ENCODE assay signal across 8 mouse cellular contexts in genomic region chr2:165884577-165885224, GRCm38 (mm10). TPM values are rescaled to one million over a fixed set of nuclear protein-coding genes. Genes with fewer than 3 reads are reported as not detected.
DNase-seq lines count a peak whose midpoint lies in the region; ATAC-seq lines count a peak whose summit lies in the region.

No protein-coding gene starts in this region.

- DNase-seq in ZHBTc4 (ENCODE audit: low read depth, low spot score), result peak; percentile 96
- DNase-seq in cerebellum, postnatal 4 days (ENCODE audit: low spot score in 2 of 2), result peak; percentile 97 to 99
- peak; percentile 96 for DNase-seq in gastrocnemius, adult 18-20 months (ENCODE audit: low spot score)
- DNase-seq in left cerebral cortex, adult 18-20 months (ENCODE audit: low spot score in 2 of 2), result peak; percentile 93 to 97
- DNase-seq in lung, postnatal 4 days, result peak; percentile 97 to 98
- peak; percentile 97 for DNase-seq in retina, postnatal 1 day
- DNase-seq in thymus, postnatal 4 days, result peak; percentile 91

- 4% methylated on average over 21 of the region's 21 CpGs for WGBS in hindbrain, embryonic 16.5 days

- no peaks in the 10 kb centered on the region for H3K9me3 ChIP-seq in hindbrain, embryonic 16.5 days (ENCODE audit: control insufficient read depth, low read length)

- no peaks in the 10 kb centered on the region for H3K27me3 ChIP-seq in hindbrain, embryonic 16.5 days (replicated peaks; ENCODE audit: control insufficient read depth, insufficient read depth, low read length)

- H3K4me3 ChIP-seq in hindbrain, embryonic 16.5 days (ENCODE audit: low read length), result peak overlapping the region; percentile 41

- peak; percentile 60; the same call in 1 of the 2 replicates for ATAC-seq in hindbrain, embryonic 16.5 days

- peak overlapping the region; percentile 83 for H3K4me2 ChIP-seq in hindbrain, embryonic 16.5 days (ENCODE audit: low read length)

- peak overlapping the region; percentile 79 for H3K9ac ChIP-seq in hindbrain, embryonic 16.5 days (ENCODE audit: low read depth, low read length)

- no peaks in the 10 kb centered on the region for H3K36me3 ChIP-seq in hindbrain, embryonic 16.5 days (ENCODE audit: control insufficient read depth, insufficient read depth, low read length)

- H3K4me1 ChIP-seq in hindbrain, embryonic 16.5 days (ENCODE audit: control insufficient read depth, insufficient read depth, low read depth, low read length), result peaks cover 93% of the 10 kb centered on the region

- H3K27ac ChIP-seq in hindbrain, embryonic 16.5 days (ENCODE audit: low read depth, low read length), result peak overlapping the region; percentile 100

RNA-seq across cellular contexts. Expression of gene Zmynd8, which starts 14.1 kb away (rescaled TPM):
- 10 to 100 TPM; 16.4 to 17.2 TPM for total RNA-seq in gastrocnemius, adult 18-20 months (2021)
- polyA plus RNA-seq in hindbrain, embryonic 16.5 days (2015; fragmentation: Nextera tagmentation; extraction: Ambion mirVana), result 64.3 and 66.4 TPM in 2 replicates
- total RNA-seq in left cerebral cortex, adult 18-20 months (2021), result 100 to 1,000 TPM; 150 to 151 TPM

Comparison
In these comparisons a context has a peak if more than half of its experiments do, and no peak if none do; other contexts are left out.
1. Peak in every context shown above with its lines: DNase-seq, ATAC-seq, H3K4me3 ChIP-seq and H3K27ac ChIP-seq.
2. RNA of gene Zmynd8, which starts 14.1 kb away (total RNA-seq): 150 to 151 TPM in left cerebral cortex, adult 18-20 months; 16.4 to 17.2 TPM in gastrocnemius, adult 18-20 months; every median in the first group is over 4 times any median in the second.